Mouse (Mus musculus): Measurements from ENCODE around the gene 1700067P10Rik. TPM values are rescaled to one million over a fixed set of nuclear protein-coding genes. Genes with fewer than 3 reads are reported as not detected.

The 1700067P10Rik gene
- total and polyA plus RNA-seq, 3 experiments: not detected

DNA sequence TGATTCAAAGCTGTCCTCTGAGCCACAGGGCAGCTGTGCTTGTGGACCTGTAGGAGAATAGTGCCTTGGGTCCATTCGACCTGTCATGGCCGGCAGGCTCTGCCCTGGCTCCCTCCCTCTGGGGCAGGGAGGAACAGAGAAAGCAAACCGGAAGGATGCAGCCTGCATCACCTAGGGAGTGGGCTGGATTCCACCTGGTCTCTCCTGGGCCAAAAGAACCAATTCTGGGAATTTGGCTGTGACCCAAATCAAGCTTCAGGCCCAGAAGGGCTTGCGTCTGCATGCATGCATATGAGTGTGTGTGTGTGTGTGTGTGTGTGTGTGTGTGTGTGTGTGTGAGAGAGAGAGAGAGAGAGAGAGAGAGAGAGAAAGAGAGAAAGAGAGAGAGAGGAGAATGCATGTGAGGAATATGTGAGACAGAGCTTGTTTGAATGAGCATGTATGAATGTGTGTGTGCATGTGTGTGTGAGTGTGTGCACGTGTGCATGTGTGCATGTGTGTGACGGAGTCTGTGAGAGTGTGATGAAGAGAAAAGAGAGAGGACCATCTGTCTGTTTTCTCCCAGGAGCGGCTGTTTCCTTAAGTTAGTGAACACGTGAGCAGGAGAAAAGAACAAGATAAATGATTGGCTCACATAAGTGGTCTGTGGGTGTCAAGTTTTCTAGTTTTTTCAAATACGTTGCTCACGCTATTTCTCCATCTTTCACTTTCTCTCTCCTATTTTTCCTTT lies 36.6 kb upstream of the 1700067P10Rik start:
- no peak for TF ChIP-seq UBTF (IDR thresholded peaks at IDR 0.05; ENCODE audit: low read depth, low read length)
- no peak for TF ChIP-seq ELF1 (IDR thresholded peaks at IDR 0.05; ENCODE audit: low read depth, low read length)
- no peak for TF ChIP-seq CHD2 (IDR thresholded peaks at IDR 0.05; ENCODE audit: low read length)
- no peak for TF ChIP-seq IRF4 (IDR thresholded peaks at IDR 0.05; ENCODE audit: low read depth, low read length)
- TF ChIP-seq RCOR1 (conservative IDR thresholded peaks at IDR 0.05; ENCODE audit: low read depth, low read length): no peak
- no peak for TF ChIP-seq POLR2AphosphoS2 (IDR thresholded peaks at IDR 0.05; ENCODE audit: low read depth, low read length)
- no peak for TF ChIP-seq NRF1 (IDR thresholded peaks at IDR 0.05; ENCODE audit: low read depth, low read length)
- no peak for TF ChIP-seq BHLHE40 (IDR thresholded peaks at IDR 0.05; ENCODE audit: low read depth, low read length)
- no peak for TF ChIP-seq ZNF384 (IDR thresholded peaks at IDR 0.05; ENCODE audit: low read depth, low read length)
- TF ChIP-seq MAZ (IDR thresholded peaks at IDR 0.05; ENCODE audit: low read depth, low read length): no peak
- TF ChIP-seq USF2 (conservative IDR thresholded peaks at IDR 0.05; ENCODE audit: low read depth, low read length): no peak
- no peak for TF ChIP-seq POLR2A (IDR thresholded peaks at IDR 0.05; ENCODE audit: low read depth, low read length)
- no peak for TF ChIP-seq MYC (IDR thresholded peaks at IDR 0.05; ENCODE audit: low read depth, low read length)
- no peaks in the 10 kb centered on the region for H3K36me3 ChIP-seq (replicated peaks in 1 of 2; ENCODE audit: control insufficient read depth in 1 of 2, insufficient read depth in 1 of 2, low read length in 1 of 2)
- DNase-seq (ENCODE audit: extremely low read depth): no peak
- no peaks in the 10 kb centered on the region for H3K79me2 ChIP-seq (replicated peaks; ENCODE audit: control insufficient read depth, extremely low read depth, insufficient read depth, poor library complexity, severe bottlenecking)
- H3K9ac ChIP-seq (ENCODE audit: insufficient read depth, low read depth): no peak overlapping the region
- no peak overlapping the region for H3K4me2 ChIP-seq (ENCODE audit: insufficient read depth, low read depth, poor library complexity, severe bottlenecking)
- dilution Hi-C loops (cut with MboI; ENCODE audit: extremely low pct_ligation_motif_present, extremely low pct_unique_long_range_greater_than_20kb, low sequenced_read_pairs) (no loop called here), in situ Hi-C loops (cut with MboI; ENCODE audit: low pct_ligation_motif_present, low pct_unique_long_range_greater_than_20kb, low sequenced_read_pairs) (no loop called here)
- H3K4me1 ChIP-seq (ENCODE audit: control insufficient read depth in 1 of 2, insufficient read depth in 2 of 2): peaks cover 5 to 7% of the 10 kb centered on the region in 2 experiments; a peak in 2 of 4 replicates
- H3K9me3 ChIP-seq (replicated peaks; ENCODE audit: low read length): peaks cover 8% of the 10 kb centered on the region
- H3K27ac ChIP-seq (ENCODE audit: insufficient read depth, low read depth): no peak overlapping the region
- no peak overlapping the region for H3K4me3 ChIP-seq (replicated peaks in 1 of 3; ENCODE audit: low read depth in 2 of 3, low read length in 2 of 3, poor library complexity in 1 of 3)
- peaks cover 2% of the 10 kb centered on the region for H3K27me3 ChIP-seq (replicated peaks)

DNA sequence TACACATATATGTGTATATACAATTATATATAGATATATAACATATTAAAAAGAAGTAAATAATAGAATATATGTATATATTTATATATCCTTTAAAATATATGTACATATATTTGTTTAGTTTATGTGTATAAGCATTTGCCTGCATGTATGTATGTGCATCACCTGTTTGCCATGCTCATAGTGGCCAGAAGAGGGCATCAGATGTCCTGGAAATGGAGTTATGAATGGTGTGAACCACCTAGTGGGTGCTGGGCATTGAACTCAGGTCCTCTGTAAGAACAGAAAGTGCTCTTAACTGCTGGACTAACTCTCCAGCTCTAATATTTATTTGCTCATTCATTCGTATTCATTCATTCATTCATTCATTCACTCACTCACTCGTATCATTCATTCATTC lies 35.5 kb upstream of the 1700067P10Rik start:
- in situ Hi-C loops (cut with MboI; ENCODE audit: low pct_ligation_motif_present, low pct_unique_long_range_greater_than_20kb, low sequenced_read_pairs) (no loop called here), dilution Hi-C loops (cut with MboI; ENCODE audit: extremely low pct_ligation_motif_present, extremely low pct_unique_long_range_greater_than_20kb, low sequenced_read_pairs) (no loop called here)
- DNase-seq (ENCODE audit: extremely low read depth): no peak

More for the DNA sequence above, 35.5 kb upstream of the 1700067P10Rik start:
- Histone ChIP-seq H3K4me3 (replicated peaks in 1 of 3; ENCODE audit: low read depth in 2 of 3, low read length in 2 of 3, poor library complexity in 1 of 3) (no peak overlapping the region), H3K4me2 (ENCODE audit: insufficient read depth, low read depth, poor library complexity, severe bottlenecking) (no peak overlapping the region), H3K27me3 (replicated peaks) (peaks cover 5% of the 10 kb centered on the region), H3K9ac (ENCODE audit: insufficient read depth, low read depth) (no peak overlapping the region), H3K79me2 (replicated peaks; ENCODE audit: control insufficient read depth, extremely low read depth, insufficient read depth, poor library complexity, severe bottlenecking) (no peaks in the 10 kb centered on the region), H3K27ac (ENCODE audit: insufficient read depth, low read depth) (no peak overlapping the region), H3K9me3 (replicated peaks; ENCODE audit: low read length) (peaks cover 8% of the 10 kb centered on the region), H3K4me1 (ENCODE audit: control insufficient read depth in 1 of 2, insufficient read depth in 2 of 2) (peaks cover 5 to 7% of the 10 kb centered on the region in 2 experiments; a peak in 2 of 4 replicates), H3K36me3 (replicated peaks in 1 of 2; ENCODE audit: control insufficient read depth in 1 of 2, insufficient read depth in 1 of 2, low read length in 1 of 2) (no peaks in the 10 kb centered on the region)
- TF ChIP-seq CTCF (conservative IDR thresholded peaks at IDR 0.05 in 1 of 2, IDR thresholded peaks at IDR 0.05 in 1 of 2; ENCODE audit: low read depth in 2 of 2, low read length in 2 of 2) (0 out of 4 replicates have a peak, but pooled peaks of 1 of the 2 experiments have one; percentile 3), ZKSCAN1 (IDR thresholded peaks at IDR 0.05; ENCODE audit: borderline replicate concordance, low read depth, low read length) (no peak)
